Mouse (Mus musculus): ENCODE data around the gene Clptm1.

GRCm38 (mm10) chr7:19699827-19700148, 35.0 kb upstream of the Clptm1 start:
- no peak for TF ChIP-seq CTCF (IDR thresholded peaks at IDR 0.05)
- TF ChIP-seq EP300 (IDR thresholded peaks at IDR 0.05; ENCODE audit: insufficient read depth, low read depth, low read length), result no peak
